Mouse (Mus musculus): ENCODE results near the gene Ciapin1.
"Not testable (repeated sequence)": the region's sequence is repeated elsewhere in the genome, so short reads cannot be mapped to it uniquely, and the experiment has no call there.

Ciapin1 gene

GRCm38 (mm10) chr8:94854761-94855160, 16.6 kb upstream of the Ciapin1 start:
- DNase-seq: not testable (repeated sequence)

DNA sequence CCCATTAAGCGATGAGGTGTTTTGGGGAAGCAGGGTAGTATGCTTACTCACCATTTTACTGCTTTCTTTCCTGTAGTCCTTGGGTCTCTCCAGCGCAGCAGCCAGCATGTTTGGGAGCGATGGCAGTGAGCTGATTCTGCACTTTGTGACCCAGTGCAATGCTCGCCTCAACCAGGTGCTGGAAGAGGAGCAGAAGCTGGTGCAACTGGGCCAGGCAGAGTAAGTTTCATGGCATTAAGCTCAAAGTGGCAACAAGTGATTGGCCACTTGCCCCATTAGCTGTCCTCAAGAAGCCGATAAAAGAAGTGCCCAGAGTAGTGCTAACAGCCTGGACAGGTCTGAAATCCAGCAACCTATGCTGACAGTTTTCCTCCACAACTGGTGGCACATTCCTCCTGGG, 11.9 kb upstream of the Ciapin1 start:
- DNase-seq: no peak

DNA sequence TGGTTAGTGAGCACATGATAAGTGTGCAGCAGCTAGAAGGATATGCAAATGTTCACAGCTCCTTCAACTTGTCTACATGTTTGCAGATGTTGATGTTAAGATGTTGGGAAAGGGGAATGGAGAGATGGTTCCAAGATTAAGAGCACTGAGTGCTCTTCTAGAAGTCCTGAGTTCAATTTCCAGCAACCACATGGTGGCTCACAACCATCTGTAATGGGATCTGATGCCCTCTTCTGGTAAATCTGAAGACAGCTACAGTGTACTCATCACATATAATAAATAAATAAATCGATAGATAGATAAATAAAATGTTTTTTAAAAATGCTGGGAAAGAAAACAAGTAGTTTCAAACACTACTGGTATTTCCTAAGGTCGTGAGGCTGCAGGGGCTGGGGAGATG, 3.0 kb upstream of the Ciapin1 start:
- no peak for DNase-seq

- no peak for DNase-seq
Measured at GRCm38 (mm10) chr8:94838600-94838999, 442 bp upstream of the Ciapin1 start.

DNA sequence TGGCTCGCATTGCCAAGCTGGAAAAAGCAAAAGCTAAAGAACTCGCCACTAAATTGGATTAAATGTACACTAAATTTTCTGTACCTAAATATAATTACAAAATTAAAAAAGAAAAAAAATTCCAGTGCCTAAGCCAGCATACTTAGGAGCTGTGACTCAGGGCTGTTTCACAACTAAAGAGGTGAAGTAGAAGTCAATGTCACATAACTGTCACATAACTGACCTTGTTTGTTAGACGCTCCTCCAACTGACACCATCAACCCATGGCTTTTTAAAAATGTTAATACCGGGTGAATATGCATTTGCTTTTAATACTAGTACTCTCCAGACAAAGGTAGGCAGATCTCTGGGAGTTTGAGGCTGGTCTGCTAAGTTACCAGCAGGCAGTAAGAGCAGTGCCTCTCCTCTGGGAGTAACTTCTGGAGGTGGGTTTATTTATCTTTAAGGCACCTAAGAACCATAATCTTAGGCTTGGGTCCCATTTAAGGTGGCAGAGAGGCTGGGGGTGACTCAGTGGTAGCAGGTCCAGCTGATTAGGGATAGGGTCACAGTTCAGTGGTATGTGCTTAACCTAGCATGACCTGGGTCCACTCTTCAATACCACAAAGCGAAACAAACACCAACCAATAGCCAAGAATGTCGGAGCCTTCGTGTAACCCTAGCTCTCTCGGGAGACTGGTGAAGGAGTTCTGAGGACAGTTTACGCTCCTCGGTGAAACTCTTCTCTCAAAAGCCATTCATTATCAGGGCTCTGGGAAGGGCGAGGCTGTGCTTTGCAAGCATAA, 1.5 kb downstream of the Ciapin1 start:
- no peak for DNase-seq

- DNase-seq: not testable (repeated sequence)
Measured at GRCm38 (mm10) chr8:94835751-94836150, 2.4 kb downstream of the Ciapin1 start.

DNA sequence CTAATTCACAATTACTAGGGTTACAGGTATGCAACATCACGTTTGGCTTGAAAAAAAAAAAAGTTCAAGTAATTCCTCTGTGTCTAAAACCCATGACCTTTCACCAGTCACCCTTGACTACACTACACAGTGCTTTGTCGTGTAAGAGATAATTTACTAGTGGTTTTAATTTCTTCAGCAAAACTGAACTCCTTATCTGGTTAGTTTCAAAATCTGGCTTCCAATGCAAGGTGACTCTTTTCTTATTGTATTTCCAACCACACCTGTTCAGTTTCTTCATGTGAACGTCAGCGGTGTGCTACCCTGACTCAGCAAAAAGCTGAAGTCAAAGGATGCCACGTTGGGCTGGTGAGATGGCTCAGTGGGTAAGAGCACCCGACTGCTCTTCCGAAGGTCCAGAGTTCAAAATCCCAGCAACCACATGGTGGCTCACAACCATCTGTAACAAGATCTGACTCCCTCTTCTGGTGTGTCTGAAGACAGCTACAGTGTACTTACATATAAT, 4.2 kb downstream of the Ciapin1 start:
- DNase-seq: not testable (repeated sequence)

DNA sequence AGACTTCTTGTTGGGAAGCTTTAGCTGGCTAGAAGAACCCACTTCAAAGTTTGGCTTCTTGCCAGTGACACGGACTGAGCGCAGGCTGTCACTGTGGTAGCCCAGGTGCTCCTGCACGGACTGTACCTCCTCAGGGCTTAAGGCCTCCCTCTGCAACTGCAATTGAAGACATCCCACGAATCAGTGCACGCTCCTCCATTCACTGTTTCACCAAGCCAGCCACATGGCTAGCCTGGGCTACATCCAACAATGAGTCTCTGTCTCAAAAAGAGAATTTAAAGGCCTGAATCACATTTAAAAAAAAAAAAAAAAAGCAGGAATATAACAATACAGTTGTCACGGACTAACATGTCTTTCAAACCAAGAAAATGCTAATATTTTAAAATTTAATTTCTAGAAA, 9.9 kb downstream of the Ciapin1 start:
- no peak for DNase-seq

DNA sequence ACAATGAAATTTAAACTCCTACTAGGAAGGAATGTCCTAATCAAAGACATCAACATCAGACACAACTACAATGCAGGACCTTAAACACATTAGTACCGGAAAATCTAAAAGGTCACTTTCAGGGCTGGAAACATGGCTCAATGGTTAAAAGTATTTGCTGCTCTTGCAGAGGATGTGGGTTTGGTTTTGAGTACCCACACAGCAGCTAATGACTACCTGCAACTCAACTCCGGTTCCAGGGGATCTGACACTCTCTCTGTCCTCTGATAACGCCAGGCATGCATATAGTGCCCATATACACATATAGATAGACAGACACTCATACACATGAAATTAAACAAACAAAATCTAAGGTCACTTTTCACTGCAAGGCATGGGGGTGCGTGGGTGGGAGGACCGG, 11.9 kb downstream of the Ciapin1 start:
- no peak for DNase-seq

DNA sequence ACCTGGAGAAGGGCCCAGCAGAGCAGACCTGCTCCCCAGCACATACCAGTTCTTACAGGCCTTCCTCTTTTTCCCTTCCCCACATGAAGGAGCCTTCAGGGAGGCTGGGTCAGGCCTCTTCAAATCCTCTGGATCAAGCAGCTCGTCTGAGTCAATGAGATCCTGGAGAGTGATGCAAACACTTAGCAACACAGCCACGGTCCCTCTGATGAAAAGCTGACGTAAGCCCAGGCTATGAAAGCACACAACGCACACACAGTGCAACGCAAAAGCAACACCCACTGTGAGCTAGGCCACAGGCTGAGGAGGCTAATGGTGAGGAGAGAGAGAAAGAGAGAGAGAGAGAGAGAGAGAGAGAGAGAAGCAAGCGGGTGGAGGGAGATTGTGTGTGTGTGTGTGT, 13.0 kb downstream of the Ciapin1 start:
- no peak for DNase-seq

DNA sequence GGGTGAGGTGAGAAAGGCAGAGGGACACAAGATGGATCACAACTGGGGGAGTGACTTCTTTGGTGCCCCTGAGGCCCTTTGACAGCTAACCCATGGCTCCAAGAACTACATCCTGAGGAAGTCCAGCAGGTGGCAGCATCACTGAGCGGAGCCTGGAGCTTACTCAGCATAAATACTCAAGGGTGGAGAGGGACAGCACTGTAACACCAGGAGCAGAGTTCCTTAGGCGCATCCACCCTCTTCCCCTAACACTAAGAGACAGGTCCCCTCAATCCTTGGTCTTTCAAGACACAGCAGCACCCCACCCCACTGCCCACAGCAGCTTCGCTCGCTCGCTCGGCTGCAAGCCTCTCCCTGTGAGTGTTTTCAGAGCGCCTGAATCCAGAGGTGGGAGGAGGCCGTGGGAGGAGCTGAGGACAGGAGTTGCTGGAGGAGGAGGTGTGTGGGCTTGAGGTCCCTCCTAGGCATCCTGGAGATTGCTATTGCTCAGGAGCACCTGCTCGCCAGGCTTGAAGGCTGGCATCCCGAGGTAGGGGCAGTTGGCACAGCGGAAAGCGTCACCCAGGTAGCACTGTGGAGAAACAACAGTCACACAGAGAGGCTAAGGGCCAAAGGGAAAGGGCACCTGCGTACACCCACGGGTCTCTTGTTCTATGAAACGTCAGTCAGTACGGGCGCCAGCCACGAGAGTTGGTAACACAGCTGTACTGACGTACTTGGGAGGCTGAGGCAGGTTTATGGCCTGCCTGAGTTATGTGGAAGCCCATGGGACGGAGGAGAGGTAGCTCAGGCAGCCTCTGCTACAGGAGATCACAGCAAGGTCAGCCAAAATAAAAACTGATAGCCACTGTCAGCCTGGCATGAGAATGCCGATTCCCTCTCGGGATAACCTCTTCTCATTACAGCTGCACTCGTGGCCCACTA, 15.3 kb downstream of the Ciapin1 start:
- peak; percentile 50 to 53 for DNase-seq

DNA sequence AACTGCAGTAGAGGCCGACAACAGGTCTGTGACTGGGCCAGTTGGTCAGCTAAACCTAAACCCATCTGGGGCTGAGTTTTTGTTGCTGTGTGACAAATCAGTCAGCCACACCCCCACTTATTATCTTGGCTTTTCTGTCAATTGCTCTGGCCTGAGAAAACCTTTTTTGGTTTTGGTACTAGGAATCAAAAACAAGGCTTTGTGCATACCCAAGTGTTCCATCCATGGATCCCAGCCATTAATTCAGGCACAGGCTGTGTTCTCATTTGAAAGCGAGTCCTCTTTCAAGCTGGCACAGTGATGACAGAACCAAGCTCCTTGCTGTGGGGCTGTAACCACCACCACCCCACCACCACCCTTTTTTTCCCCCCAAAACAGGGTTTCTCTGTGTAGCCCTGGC, 16.8 kb downstream of the Ciapin1 start:
- DNase-seq: no peak

DNA sequence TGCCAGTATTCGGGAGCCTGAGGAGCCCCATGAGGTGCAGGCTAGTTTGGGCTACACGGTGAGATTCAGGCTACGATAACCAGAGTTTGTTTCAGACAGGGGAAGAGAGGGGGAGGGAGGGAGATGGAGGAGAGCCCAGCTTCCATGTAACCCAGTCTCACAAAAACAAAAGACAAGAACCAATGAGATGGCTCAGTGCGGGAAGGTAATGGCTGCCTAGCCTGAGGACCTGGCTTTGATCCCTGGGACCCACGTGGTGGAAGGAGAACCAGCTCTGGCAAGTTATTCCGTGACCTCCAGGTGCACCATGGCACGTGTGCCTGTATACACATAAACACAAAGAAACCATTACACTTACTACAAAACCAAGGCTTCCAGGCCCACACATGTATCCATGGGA, 17.6 kb downstream of the Ciapin1 start:
- no peak for DNase-seq

DNA sequence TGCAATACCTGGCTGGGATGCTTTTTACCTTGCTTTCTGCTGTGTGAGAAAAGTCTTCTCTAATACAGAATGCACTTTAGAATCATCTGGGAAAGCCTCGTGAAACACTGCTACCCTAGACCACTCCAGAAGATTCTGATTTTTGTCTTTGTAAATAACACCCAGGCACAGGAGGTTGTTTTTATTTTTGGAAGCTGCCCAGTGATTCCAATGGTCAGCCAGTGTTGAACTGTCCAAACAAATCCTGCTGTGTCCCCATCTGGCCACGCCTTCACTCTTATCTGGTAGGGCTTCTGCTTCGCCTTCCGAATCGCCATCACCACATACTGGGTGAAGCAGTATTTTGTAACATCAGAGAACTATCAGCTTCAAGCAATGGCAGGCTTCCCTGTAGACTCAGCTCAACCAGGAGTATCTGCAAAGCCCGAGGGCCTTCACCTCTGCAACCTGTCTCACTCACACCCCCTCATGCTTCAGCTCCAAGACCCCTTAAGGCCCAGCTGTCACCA, 18.4 kb downstream of the Ciapin1 start:
- DNase-seq: no peak

GRCm38 (mm10) chr8:94817933-94818332, 20.2 kb downstream of the Ciapin1 start:
- no peak for DNase-seq

GRCm38 (mm10) chr8:94814556-94814955, 23.6 kb downstream of the Ciapin1 start:
- DNase-seq: no peak

- peak; percentile 59 to 72 for DNase-seq
Measured at GRCm38 (mm10) chr8:94812645-94813098, 25.5 kb downstream of the Ciapin1 start.

- no peak for DNase-seq
Measured at GRCm38 (mm10) chr8:94811654-94812053, 26.5 kb downstream of the Ciapin1 start.

DNA sequence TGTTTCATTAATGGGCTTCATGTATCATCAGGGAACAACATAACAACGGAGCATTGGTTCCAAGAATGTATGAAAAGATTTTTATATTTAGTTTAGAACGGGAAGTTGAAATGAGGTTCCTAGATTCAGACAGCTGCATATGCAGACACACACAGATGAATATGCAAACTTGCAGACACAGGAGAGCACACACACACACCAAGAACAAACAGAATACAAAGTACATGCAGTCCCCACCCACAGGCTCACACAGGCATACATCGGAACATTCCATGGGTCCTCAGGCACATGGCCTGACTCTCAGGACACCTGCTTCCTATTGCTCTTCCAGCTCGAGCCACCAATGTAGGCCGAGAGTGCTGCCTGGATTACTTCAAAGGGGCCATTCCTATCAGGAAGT, 27.3 kb downstream of the Ciapin1 start:
- DNase-seq: no peak

DNA sequence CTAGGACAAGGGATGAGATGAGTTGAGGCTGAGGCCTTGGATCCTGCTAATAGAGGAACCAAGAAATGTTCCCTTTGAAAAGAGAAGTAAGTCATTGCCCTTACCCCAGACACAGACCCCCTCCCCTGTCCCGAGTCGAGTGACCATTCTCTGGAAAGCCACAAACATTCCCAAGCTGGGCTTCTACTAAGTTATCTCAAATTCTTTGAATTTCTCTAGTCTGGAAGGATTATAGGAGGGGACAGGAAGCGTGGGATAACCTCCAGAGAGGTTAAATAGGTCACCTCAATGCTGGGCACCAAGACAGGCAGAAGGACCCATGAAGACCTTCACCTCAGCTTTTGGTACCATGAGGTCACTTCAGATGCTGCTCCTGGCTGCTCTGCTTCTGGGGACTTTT, 28.0 kb downstream of the Ciapin1 start, which contains the start of gene Ccl17:
Ccl17 (plus strand) TSS at position 301 of the 400 bp plus-strand sequence.
- DNase-seq: no peak

DNA sequence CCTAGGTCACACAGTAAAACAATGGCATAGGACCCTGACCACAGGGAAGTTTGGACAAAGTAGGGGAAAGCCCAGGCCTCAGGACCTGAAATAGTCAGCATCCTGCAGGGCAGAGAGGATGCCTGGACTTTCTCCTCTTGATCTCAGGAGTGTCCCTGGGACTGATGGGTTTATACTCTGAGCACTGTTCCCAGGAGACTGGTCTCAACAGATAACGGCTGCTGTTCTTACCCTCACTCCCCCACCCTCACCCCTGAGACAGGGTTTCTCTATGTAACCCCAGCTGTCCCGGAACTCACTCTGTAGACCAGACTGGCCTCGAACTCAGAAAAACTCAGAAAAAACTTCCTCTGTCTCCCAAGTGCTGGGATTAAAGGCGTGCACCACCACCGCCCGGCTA, 29.8 kb downstream of the Ciapin1 start:
- no peak for DNase-seq

DNA sequence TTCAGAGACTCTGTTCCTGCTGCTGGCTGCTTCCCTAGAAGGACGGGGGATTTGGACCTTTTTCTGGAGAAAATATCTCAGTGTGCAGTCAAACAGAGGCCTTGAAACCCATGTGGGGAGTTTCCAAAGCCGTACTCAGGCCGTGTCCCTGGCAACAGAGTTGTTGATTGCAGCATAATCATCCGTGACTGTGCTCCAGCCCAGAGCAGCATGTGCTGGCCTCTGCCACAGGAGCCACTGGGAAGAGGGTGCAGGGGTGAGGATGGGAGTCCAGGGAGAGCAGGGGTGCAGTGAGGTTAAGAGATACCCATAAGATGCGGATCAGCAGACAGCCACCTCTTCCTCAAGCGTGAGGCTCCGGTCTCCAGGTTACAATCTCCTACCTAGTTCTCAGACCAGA, 30.7 kb downstream of the Ciapin1 start:
- no peak for DNase-seq

- no peak for DNase-seq
Measured at GRCm38 (mm10) chr8:94805811-94806210, 32.3 kb downstream of the Ciapin1 start.

Data from thymus, postnatal 36 days (tissue).